Mouse (Mus musculus) lung, postnatal 0 days (tissue): ENCODE data around the gene Tango6.

Experiments used
- CTCF ChIP-seq: IDR thresholded peaks from 2 replicates; pipeline ENCODE4 v1.5.1; 2016; ENCODE audit warnings: antibody characterized with exemption, mild to moderate bottlenecking
- EP300 ChIP-seq: IDR thresholded peaks from 2 replicates; pipeline ENCODE4 v1.6.1; 2016; ENCODE audit warnings: antibody characterized with exemption, mild to moderate bottlenecking, control low read depth

GRCm38 (mm10) chr8:106807461-106807860 lies 124.6 kb downstream of the Tango6 start:
- TF ChIP-seq CTCF, result no peak
- TF ChIP-seq EP300, result no peak
